Comparison of ENCODE assay signal across 11 mouse cellular contexts in genomic region chr19:41314696-41315095, GRCm38 (mm10).
"Had no signal": no experiment of that assay in that cellular context is flagged by ENCODE, and none has a peak within 500 bp of the region (broad histone marks: within the 10 kb centered on the region; RNA-seq: fewer than 3 reads in every experiment).

No protein-coding gene starts in this region.

- DNase-seq: kidney, adult 18-20 months; kidney, adult 9 months; kidney, postnatal 14 days; kidney, postnatal 4 days; left cerebral cortex, postnatal 4 days; liver, postnatal 0 days; lung, embryonic 14.5 days; right cerebral cortex, adult 18-20 months; right cerebral cortex, postnatal 14 days; spleen, adult 18-20 months; thymus, postnatal 25 days had no signal
